Mouse (Mus musculus) gastrocnemius, postnatal 14 days (tissue): ENCODE data around the gene Macrod2. TPM values are rescaled to one million over a fixed set of nuclear protein-coding genes. Genes with fewer than 3 reads are reported as not detected.

ENCODE experiments used
- DNase-seq: peaks from one replicate; pipeline ENCODE4 v3.0.0; 2021; ENCODE audit warnings: mixed read lengths
- intact Hi-C: fragments of 180-260 bp; cut with DNase I; formaldehyde crosslinking; loops from one replicate; pipeline ENCODE4 v1.15.1; 2025; ENCODE audit warnings: low total_unique reads
- total RNA-seq, 2 experiments: library from RNA; stranded (reverse); gene quantifications; 2 replicates each; pipeline ENCODE4 v1.2.3; 2021

Gene Macrod2
- total RNA-seq, 2 experiments from 2014 or later: 12.2 to 15.3 TPM

DNA sequence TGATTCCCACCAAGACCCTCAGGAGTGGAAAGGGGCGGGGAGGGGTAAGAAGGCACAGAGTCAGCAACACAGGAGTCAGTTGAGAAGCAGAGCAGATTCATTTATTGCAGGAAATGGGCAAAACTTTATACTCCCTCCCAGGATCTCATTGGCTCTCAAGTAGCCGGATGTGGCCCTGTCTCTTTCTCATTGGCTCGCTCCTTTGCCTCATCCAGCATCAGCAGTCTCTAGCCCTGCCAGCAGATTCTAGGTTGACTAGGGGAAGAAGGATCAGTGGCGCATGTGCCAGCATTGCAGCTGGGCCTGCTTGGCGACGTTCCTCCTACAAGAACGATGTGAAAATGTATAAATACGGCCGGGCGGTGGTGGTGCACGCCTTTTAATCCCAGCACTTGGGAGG, 378.3 kb downstream of the Macrod2 start:
- DNase-seq: peak; percentile 3
- intact Hi-C loops: no loop called here

DNA sequence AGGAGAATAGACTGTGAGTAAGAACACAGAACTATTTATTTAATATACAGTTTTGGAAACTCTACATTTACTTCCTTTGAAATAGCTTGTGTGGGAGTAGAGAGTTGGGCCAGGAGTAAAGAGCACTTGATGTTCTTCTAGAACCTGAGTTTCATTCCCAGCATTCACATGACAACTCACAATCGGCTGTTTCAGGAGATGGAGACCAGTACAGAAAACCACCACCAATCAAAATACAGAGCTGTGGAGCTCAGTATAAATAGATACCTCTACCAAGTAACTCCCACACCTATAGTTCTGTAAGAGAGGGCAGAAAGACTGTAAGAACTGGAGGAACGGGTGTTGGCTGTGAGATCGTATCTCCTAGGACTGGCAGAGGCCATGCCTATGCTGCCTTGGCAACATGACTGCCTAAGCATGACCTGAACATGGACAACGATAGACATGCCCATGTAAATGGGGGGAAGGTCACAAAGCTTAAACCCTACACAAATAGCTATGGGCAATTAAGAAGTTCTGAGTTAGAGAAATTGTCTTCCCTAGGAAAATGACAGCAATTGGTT, 379.8 kb downstream of the Macrod2 start:
- intact Hi-C loops: no loop called here

DNA sequence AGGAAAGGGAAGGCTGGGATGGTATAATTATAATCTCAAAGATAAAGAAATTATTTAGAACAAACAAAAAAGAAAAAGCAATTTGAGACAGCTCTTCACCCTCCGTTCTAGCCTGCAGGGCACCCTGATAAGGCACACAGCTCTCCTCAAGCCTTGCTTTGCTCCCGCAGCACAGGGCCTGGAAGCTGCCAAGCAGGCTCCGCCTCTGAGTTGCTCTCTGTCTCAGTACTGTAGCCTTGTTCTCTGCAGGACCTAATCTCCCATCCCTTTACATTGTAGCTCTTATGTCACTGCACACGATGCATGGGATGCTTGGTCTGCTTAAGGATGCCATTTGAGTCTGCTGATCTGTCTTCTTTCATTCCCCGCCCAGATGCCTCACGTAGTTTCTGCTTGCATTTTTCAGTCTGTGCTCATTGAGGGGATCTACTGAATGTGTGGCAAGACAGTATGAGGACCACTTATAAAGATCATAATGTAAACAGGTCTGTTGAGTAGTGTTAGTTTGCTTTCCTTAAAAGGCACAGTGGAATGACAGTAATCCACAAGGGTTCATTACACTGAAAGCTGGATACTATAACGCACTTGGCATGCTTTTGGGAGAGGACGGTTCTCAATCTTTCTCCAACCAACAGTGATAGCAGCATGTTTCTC, 380.5 kb downstream of the Macrod2 start:
- DNase-seq: no peak
- intact Hi-C loops: no loop called here

More for the DNA sequence above, 379.8 kb downstream of the Macrod2 start:
- DNase-seq: no peak

DNA sequence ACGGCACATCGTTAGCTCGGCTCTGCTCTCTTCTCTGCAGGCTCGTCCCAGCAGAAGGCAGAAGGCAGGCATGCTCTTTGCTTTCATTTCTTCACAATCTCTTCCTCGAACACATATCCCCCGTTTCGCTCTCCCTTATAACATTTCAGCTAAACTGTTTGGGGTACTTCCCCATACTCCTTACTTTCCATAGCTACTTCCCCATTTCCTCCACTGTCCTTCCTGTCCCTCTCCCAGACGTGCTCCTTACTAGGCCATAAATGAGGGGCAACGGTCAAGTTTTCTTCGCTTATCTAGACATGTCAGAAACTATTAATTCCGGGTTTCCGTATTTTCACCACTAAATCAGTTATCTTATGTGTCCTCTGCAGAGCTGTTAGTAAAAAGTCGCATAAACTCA, 383.1 kb downstream of the Macrod2 start:
- no peak for DNase-seq
- intact Hi-C loops: no loop called here

DNA sequence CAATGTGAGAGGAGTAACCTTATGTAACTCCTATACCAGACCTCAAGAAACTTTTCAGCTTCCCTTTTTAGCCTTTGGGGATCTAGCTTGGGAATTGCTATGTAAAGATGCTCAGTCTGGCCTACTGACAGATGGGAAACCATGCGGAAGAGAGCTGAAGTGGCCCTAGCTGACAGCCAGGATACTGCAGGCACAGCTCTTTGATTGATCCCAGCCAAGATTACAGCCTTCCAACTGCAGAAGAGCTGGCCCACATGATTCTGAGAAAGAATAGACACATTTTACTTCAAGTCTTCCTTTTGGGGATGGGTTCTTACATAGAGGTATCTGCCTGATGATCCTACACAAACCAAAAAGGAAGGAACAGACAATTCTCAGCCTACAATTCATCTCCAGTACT, 387.9 kb downstream of the Macrod2 start:
- intact Hi-C loops: no loop called here
- DNase-seq: no peak

DNA sequence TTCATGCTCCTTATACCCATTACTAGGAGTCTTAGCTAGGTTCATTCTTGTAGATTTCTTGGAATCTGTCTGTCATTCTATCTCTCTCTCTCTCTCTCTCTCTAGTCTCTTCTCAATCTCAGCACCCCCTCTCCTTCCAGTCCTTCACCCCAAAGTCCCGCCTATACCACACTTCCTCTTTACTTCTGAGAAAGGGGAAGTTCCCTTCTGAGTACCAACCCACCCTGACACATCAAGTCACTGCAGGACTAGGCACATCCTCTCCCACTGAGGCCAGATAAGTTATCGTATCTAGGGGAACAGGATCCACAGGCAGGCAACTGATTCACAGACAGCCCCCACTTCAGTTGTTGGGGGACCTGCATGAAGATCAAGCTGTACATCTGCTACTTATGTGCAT, 389.5 kb downstream of the Macrod2 start:
- no peak for DNase-seq
- intact Hi-C loops: no loop called here

DNA sequence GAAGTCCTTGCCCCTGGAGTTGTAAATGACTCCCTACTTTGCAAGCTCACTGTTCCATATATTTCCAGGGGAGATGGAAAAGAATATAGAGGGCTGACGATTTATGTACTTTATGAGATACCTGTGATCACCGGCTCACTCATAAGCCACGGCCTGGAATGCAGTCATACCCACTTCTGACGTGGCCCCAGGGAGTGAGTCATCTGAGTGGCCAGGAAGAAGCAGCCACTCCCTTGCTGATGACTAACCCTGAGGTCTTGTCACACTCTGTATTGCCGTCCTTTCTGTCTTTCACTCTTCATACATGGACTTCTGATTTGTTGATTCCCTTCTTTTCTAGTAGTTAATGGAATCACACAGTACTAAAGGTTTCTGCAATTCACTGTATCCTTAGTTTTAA, 395.3 kb downstream of the Macrod2 start:
- DNase-seq: no peak
- intact Hi-C loops: no loop called here

DNA sequence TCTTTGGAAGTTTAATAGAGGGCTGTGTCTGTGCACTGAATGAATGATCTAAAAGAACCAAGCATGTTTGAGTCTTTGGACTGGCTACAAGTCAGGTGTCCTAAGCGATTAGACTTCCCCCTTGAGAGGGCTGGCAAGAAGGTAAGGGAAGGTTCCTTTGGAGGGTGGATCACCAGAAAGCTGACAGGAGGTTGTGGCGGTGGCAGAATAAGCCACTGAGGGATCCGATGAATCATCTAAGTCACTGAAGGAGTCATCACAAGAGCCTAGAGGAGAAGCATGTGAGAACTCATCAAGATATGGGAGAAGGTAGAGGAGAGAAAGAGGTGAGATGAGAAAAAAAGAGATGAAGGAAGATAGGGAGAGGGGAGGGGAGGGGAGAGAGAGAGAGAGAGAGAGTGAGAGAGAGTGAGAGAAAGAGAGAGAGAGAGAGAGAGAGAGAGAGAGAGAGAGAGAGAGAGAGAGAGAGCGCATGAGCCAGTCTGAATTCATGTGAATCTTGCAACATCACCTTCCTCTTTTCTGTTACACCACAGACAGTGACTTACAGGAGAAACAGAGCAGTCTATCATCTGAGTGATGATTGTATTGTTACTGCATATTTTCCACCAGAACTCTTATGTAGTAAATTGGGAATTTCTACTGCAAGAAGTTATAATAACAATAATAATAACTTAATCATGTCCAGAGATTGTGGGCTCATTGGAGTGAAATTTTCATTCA, 398.9 kb downstream of the Macrod2 start:
- no peak for DNase-seq
- intact Hi-C loops: no loop called here

DNA sequence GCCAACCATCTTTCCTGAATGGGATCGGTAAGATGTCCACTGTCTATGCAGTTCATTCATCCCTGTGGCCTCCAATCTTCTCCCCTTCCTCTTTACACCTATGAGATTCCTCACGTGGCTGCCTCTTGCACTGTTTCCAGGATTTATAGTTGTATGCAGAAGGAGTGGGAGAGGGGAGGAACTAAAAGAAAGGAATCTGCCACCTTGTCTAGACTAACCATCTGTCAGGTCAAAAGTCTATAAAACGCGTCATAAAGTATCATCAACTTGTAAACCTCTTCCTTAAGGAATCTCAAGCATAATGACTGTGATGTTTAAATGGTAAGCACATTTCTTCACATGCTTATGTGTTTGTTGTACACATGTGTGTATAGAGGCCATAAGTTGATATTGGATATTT, 416.6 kb downstream of the Macrod2 start:
- DNase-seq: no peak
- intact Hi-C loops: no loop called here

DNA sequence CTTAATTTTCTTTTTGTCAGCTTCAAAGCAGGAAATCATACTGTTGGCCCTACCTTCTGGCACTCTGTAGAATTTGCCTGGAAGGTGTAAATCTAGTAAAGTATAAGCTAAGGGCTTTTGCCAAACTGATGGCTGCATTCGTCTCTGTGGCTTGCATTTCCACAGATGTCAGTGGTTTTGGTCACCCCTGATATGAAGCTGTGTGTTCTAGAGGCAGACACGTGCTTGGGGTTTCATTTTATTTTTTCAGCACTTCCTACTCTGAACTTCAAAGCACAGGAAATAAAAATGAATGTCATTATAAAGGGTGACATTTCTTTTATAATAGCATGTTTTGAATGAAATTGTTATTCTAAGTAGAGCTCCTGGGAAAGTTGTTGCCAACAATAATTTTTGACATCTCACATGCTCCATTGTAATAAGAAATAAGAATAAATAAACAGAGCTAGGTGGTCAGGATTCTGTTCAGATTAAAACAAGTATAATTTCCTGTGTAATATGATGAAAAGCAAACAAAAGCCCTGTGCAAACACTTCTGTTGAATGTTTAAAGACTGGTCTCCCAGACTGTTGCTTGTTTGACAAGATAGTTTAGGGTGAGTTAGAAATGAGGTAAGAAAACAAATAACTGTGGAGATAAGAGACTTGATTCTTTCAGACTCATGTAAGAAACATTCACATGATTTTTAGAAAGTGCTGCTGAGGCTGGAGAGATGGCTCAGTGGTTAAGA, 424.4 kb downstream of the Macrod2 start:
- no peak for DNase-seq
- intact Hi-C loops: no loop called here

DNA sequence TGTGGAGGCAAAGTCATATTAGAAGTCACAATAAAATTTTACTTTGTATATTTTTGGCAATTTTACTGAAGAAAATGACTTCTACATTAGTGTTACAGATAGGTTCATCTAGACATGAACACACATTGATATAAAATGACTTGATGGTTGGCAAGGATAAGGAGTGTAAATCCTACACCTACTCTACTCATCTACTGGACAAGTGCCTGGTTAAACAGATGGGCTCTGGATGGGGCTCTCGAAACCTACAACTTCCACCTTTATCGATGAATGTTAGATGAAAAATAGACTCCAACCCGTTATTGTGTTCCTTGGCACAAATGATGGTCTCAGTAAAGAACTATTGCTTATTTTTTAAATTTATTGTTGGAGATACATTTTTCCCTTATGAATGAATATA, 427.3 kb downstream of the Macrod2 start:
- intact Hi-C loops: no loop called here
- no peak for DNase-seq

DNA sequence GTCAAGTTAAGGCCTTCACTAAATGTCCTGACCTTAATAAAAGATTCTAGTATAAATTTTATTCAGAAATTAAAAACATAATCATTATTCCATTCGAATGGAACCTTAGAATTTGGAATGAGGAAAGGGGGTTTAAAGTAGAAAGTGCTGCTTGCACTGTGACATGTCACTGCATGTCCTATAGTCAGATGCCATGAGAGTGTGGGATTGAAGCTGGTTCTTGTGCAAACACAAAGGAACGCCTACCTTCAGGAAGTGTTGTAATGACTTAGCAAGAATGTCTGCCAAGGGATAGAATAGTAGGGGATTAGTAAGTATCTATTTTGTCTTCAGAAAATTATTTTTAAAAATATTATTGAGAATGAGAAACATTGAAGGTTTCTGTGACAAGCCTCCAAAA, 431.1 kb downstream of the Macrod2 start:
- DNase-seq: no peak
- intact Hi-C loops: no loop called here

DNA sequence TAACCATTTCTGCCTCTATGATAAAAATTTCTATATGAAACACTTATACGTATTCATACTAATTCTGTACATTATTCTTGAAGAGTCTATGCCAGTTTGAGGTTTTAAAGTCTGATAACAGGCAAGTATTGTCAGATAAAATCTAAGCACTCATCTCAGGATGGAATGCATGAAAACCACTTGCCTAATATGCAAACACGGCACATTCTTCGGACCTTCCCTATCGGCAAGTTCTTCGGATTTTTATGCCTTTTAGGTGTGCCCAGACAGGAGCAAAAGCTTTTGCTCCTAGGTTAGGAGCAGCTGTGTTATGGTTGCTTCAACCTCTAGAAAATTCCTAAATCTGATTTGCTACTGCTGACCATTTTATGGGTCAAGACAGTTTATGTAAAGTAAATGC, 433.8 kb downstream of the Macrod2 start:
- intact Hi-C loops: no loop called here

DNA sequence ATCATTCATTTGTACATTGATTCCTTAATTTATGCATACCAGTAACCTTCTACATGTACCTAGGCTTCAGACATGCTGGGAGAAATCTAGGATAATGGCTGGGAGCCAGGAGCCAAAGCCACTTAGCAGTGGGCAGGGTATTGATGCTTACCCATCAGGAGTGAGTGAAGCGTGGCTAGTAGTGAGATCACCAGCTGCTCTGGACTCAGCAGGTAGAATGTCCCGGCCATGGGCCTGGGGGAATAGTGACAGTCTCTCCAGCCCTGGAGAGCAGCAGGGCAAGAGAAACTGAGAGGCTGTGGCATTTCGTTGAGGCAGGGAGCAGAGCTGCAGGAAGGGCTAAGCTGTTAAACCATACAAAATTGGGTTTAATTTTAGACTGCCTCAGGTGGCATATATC, 435.0 kb downstream of the Macrod2 start:
- no peak for DNase-seq
- intact Hi-C loops: no loop called here

More for the DNA sequence above, 433.8 kb downstream of the Macrod2 start:
- no peak for DNase-seq

DNA sequence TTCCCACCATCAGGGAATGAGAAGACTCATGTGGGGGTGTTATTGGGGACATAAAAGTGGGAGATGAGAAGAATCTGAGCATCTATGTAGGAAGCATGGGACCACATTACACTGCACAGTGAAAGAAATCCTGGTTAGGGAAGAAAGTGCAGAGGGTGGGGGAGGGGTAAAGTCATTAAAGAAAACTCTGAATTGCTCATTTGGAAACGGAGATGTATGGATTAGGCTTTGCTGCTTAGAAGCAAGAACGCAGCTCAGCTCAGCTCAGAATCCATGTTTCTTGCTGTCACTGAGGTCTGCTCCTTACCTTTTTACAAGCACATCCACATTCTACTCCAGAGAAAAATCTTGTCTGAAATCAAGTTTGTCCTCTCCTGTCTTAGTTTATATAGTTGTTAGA, 444.3 kb downstream of the Macrod2 start:
- intact Hi-C loops: no loop called here
- DNase-seq: no peak

DNA sequence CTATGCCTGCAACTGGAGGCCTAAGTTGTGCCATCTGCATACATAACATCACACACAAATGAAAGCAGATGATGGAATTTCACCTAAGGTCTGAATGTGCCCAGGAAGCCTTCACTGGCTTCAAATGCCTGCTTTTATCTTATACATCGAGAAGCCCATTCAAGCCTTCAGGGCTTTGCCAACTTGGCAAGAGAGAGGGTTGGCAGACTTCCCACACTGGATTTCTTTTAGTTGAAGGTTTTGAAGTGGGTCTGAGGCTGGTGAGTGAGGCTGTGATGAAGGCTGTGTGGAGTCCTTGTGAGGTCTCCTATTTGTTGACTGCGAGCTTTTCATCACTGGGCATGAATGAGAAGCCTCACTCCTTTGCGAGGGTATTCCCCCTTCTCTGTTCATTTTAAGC, 444.8 kb downstream of the Macrod2 start:
- no peak for DNase-seq
- intact Hi-C loops: no loop called here

DNA sequence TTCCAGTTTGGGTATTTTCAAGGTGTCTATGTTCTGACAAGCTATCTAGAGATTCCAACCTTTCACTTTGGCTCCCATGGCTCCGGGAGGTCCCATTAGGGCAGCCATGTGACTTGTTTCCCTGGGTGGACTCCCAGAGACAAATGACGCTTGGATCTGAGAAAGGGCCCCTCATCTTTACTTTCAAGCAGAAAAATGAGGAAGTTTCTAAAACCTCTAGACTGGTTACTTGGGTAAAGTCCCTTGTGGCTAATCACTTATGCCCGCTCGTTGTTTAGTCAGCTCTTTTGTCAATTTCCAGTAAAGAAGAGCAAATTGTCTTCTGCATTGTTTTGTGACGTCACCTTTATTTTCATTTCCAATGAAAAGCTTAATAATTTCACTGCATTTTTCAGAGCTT, 448.9 kb downstream of the Macrod2 start:
- intact Hi-C loops: no loop called here

DNA sequence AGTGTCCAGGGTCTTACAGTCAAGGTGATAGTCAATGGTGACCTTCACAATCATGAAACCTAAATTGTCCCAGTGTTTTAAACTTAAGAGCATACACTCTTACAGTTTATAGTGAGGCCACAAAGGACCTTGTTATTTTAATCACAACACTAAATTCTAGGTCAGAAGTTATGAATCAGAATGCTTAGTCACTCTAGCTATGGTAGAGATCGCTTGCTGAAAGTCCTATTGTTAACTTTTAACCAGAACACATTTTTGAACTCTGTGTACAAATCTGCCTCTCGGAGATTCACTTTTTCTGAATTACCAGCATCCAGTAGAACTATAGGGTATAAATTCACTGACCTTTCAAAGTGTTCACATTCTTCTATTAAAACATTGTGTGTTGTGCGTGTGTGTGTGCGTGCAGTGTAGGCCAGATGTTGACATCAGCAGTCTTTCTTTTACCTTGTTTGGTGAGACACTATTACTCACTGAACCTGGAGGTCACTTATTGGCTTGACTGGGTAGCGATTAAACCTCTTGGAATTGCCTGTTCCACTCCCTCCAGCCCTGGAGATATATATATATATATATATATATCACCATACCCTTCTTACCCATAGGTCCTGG, 452.8 kb downstream of the Macrod2 start:
- intact Hi-C loops: no loop called here
- DNase-seq: no peak

More for the DNA sequence above, 448.9 kb downstream of the Macrod2 start:
- DNase-seq: no peak

DNA sequence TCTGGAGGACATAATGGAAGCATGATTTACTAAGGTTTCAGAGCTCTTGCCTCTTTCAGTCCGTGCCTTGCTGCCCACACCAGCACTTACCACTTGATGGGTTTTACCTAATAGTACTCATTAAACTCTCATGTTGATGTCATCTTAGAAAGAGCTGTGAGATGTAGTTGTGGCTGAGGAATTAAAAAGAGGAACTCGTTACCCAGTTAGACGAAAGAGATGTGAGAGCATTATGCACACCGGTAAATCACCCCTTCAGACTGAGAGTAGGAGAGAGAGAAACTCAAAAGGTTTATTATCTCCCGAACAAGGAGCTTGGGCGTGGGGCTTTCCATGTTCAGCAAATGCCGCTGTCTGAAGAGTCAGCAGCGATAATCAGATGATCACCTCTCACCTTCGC, 458.4 kb downstream of the Macrod2 start:
- intact Hi-C loops: no loop called here
- DNase-seq: no peak

DNA sequence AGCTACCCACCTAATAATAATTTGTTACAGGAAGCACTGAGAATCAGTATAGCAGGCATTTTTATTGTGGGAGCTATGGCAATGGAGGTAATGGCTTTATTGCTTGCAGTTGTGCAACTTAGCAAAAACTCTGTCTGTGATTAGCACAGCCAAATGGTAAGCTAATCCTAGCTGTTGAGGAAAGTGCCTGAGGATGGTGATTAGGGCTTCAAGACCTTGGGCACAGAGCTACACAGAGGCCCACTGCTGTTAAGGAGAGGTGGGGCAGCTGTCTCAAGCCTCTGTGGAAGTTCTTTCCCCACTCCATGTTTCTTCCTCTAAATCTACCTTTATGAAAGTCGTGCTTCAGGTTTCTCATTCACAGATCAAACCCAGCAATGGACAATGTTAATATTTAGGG, 466.2 kb downstream of the Macrod2 start:
- DNase-seq: no peak
- intact Hi-C loops: no loop called here
